Mouse (Mus musculus): ENCODE measurements around the gene Tas1r3. TPM values are rescaled to one million over a fixed set of nuclear protein-coding genes. Genes with fewer than 3 reads are reported as not detected.

The Tas1r3 gene
- 0.09 TPM in 1 of 2 replicates, not detected in the other for total RNA-seq (2017)

DNA sequence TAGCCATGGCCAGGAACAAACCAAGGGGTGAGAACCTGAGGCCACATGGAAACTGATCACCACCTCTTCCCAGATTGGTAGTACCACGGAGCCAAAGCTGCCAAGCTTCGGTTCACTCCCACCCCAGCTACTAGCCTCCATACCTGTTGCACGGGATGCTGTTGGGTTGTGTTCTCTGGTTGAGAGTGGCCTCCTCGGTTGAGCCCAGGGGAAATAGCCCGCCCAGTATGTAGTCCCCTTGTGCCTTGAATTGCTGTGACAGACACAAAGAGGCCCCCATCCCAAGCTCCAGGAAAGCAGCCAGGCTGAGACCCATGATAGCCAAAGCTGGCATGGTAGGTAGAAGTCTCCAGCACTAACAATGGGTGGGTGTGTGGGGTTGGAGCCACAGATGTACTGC, at the start of gene Tas1r3:
Gene Tas1r3, minus strand, starts transcription at position 362 of the 400 bp plus-strand sequence.
- no peak for ATAC-seq (replicated peaks; ENCODE audit: low read depth, poor library complexity, severe bottlenecking)

DNA sequence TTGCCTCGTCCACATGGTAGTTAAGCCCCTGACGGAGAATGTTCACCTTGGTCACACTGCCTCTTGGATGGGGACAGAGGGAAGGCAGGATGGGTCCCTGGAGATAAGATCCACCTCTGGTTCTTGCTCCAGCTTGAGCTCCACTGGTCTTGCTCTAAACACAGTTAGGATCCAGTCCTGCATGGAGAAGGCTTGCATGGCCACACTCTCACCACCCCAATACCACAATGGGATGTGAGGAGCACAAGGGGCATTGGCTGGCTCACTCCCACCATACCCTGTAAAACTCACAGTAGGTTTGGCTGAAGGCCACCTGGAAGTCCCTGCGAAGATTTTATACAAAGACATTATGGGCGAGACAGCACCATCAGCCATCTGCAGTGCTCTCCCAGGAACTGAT, 45.6 kb upstream of the Tas1r3 start:
- ATAC-seq (replicated peaks; ENCODE audit: low read depth, poor library complexity, severe bottlenecking): no peak

DNA sequence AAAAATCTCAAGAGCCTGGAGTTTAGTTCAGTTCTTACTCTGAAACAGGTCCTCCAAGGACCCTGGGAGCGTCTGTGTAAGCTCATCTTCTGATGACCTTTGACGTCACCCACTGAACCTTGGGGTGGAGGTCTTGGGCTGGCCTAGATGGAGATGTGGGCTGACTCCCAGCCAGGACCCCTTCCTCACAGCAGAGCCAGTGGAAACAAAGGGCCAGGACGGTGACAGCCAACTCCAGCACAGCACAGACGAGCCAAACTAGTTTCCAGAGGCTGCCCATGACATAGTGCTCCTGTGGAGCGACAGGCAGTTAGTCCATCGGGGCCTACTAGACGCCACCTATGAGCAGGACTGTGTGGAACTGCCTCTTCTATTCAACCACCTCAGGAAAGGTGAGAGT, 45.1 kb upstream of the Tas1r3 start:
- no peak for ATAC-seq (replicated peaks; ENCODE audit: low read depth, poor library complexity, severe bottlenecking)

DNA sequence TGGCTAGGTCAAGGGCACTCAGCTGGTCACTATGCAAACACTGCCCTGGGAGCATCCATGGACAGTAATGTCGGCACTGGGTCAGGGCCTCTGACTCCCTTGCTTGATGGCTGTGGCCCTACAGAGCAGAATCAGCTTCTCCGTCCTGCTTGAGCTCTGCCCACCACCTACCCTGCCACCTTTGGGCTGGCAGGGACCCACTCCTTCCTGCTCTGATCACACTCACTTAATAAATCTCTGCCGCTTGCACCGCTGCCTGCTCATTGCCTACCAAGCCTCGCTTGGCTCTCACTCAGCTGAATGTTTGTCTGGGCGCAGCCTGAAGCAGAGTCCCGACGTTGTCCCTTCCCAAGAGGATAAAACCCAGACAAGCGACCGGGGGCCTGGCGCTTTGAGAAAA, 43.8 kb upstream of the Tas1r3 start:
- no peak for ATAC-seq (replicated peaks; ENCODE audit: low read depth, poor library complexity, severe bottlenecking)

DNA sequence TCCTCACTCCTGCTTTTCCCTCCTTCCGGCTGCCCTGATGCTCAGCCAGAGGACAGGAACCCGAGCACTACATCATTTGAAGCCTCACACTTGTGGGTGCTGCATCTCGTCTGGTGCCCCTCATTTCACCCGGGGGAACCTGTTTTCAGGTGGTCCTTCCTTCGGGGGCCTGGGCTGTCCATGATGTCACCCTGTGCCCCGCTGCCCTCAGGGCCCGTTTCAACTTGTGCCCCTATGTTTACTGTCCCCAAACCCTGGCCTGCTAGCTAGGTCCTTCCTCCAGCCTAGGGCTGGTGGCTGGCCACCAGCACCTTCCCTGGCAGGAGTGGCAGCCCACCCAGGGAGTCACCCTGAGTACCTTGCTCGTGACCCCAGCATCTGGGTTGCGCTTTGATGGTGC, 43.0 kb upstream of the Tas1r3 start:
- ATAC-seq (replicated peaks; ENCODE audit: low read depth, poor library complexity, severe bottlenecking): no peak

DNA sequence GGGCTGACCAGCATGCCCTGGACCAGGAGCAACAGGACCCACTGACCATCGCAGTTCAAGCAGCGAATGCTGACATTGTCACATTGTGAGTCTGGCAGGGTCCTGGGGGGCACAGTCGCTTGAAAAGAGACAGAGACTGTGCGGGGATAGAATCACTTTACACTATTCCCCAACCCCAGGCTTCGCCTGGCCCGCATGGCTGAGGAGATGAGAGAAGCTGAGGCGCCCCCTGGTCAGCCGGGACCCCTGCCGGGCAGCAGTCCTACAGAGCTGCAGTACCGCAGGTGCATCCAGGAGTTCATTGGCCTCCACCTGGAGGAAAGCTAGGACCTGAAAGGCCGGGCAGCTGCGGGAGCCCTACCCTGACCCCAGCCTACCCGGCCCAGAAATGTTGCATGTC, 42.5 kb upstream of the Tas1r3 start:
- ATAC-seq (replicated peaks; ENCODE audit: low read depth, poor library complexity, severe bottlenecking): no peak

DNA sequence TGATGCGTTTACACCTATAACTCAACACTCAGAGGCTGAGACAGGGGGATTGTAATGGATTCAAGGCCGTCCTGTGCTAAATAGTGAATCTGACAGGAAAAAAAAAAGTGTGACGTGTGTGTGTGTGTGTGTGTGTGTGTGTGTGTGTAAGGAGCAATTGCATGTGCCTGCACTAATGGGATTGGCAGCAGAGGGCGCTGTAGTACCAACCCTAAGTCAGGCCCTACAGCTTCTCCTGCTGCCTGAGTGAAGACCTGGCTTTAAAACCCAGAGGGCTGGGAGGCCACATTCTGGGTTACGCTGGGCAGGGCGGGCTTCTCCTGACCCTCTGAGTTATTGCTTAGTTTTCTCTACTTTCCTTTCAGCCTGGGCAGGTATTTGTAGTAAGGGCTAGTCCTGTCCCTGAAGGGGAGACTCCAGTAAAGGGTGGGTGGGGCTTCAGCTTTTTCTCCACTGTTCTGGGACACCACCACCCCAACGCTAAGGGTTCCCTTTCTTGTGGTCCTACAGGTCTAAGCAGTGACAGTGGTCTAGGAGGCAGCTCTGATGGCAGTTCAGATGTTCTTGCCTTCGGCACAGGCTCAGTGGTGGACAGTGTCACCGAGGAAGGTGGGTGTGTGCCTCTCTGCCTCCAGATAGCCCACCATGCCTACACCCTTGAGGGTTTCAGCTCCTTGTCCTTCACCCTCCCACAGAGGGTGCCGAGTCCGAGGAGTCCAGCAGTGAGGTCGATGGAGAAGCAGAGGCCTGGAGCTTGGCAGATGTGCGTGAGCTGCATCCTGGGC, 41.3 kb upstream of the Tas1r3 start:
- ATAC-seq (replicated peaks; ENCODE audit: low read depth, poor library complexity, severe bottlenecking): no peak

DNA sequence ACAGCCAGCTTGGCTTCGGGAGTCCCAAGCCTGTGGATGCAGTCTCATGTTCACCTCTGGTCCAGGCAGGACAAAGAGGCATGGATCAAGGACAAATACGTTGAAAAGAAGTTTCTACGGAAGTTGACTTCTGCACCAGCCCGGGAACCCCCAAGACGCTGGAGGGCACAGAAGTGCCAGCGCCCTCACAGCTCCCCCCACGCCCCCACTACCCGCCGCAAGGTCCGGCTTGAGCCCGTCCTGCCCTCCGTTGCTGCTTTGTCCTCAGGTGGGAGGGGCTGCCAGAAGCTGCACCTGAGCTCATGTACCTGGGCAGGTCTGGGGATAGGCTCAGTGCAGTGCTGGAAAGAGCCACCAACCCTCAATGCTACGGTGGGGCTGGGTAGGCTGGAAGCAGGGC, 40.1 kb upstream of the Tas1r3 start:
- no peak for ATAC-seq (replicated peaks; ENCODE audit: low read depth, poor library complexity, severe bottlenecking)

DNA sequence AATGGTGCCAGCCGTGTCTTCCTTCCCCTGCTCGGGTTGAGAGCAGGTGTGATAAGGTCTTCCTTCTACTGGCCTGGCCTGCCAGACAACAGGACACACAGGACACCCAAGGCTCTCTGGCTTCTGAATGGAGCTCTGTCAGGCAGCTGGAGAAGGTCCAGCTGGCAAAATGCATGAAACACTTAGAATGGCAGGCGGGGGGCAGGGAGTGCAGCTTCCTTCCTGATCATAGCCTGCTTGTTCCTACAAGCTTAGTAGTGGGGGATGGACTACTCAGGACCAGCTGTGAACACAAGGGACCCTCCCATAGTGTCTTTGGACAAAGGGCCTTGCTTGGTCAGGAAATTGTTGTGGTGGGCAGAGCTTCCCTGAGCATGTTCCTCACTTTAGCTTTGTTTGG, 38.0 kb upstream of the Tas1r3 start:
- ATAC-seq (replicated peaks; ENCODE audit: low read depth, poor library complexity, severe bottlenecking): no peak; the same call in 1 of the 2 replicates

DNA sequence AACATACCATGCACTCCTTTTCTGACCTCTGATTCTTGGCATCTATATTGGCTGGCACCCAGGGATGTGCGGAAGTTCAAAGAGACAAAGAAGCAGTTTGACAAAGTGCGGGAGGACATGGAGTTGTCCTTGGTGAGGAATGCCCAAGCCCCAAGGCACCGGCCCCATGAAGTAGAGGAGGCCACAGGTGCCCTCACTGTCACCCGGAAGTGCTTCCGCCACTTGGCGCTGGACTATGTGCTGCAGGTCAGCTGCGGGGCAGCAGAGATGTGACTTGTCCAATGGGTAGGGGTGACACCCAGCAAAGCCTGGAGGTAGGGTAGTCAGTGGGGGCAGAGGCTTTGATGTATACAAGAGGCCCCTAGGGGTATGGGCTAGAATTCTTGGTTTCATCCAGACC, 36.2 kb upstream of the Tas1r3 start:
- ATAC-seq (replicated peaks; ENCODE audit: low read depth, poor library complexity, severe bottlenecking): no peak

DNA sequence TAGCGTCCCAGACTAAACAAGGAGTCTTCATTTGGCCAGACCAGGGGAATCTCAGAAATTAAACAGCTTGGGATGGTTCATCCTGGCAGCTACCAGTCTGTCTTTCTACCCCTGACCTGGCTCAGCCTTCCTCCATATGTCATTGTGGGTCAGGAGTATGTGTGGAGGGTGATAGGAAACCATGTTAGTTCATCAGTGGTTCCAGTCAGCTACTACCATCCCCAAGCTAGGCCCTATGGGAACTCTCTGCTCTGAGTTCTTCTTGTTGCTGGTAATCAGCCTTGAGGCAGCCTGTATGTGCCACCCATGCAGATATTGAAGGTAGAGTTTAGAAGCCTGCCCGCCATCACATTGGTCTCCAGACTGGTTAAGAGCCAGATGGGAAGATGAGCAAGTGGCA, 35.2 kb upstream of the Tas1r3 start:
- no peak for ATAC-seq (replicated peaks; ENCODE audit: low read depth, poor library complexity, severe bottlenecking)

DNA sequence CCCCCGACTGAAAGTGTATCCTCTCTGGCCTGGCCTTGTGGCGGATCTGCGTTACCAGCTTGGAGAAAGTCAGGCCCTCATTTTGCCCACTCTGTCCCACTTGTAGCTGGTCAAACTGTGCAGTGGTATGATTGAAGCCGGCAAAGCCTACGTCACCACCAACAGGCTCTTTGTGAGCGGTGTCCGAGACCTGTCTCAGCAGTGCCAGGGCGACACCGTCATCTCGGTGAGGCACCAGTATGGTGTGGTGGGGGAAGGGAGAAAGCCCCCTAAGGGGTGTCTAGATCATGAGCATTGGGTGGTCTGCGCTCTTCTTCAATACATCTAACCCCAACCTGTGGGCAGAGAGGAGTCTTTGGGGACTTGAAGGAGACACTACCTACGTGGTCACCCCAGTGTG, 33.3 kb upstream of the Tas1r3 start:
- no peak for ATAC-seq (replicated peaks; ENCODE audit: low read depth, poor library complexity, severe bottlenecking)

DNA sequence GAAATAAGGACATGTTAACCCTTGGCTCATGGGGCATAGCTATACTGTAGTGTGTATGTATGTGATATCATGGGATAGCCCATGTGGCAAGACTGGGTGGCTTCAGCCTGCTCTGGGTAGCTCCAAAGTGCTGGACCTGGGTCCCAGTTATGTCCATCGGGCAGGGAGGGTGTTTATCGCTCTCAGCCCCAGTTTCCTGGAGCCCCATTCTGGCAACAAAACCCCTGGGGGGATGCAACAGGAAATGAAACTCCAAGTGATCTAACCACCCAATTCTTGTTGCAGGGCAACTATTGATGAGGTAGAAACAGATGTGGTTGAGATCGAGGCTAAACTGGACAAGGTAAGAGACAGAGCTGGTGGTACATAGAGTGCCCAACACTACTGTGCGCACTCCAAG, 32.7 kb upstream of the Tas1r3 start:
- no peak for ATAC-seq (replicated peaks; ENCODE audit: low read depth, poor library complexity, severe bottlenecking)

DNA sequence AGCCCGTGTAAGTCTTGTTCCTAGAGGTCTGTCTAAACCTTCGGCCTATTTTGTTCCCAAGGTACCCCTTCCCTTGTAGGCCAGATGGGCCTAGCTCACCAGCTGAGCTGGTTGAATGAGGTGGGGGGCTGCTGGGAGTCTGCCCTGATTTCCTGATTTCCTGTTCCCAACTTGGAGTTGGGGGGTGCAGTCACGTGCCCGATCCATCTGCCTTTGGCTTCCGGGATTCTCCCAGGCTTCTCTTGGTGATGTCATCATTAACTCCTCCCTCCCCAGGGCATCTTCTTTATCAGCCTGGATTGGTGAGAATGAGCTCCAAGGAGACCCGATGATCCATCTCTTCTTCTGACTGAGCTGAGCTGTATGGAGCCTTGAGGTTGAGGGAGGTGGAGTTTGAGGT, 32.1 kb upstream of the Tas1r3 start:
- no peak for ATAC-seq (replicated peaks; ENCODE audit: low read depth, poor library complexity, severe bottlenecking)

DNA sequence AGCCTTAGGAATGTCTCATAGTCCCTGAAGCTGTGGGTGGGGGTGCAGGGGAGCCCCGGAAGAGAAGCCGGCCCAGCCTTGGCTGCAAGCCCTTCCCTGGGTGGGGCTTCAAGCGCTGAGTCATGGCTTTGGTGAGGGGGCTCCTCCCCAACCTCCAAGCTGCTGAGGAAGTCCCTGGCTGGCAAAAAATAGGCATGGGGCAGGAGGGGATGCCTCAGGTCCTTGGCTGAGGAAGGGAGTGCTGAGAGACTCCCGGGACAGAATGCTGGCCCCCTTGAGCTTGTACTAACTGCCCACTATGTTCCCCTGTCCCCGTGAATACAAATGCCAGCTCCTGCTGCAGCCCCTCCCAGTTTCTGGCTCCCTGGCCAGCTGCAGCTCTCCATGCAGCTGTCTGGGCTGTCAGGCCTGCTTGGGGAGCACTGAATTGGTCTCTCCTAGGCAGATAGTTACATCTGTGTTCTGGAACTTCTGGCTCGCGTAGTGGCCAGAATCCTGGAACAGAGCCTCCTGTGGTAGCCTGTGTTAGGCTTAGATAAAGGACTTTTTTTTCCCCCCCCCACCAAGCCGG, 31.2 kb upstream of the Tas1r3 start:
- ATAC-seq (replicated peaks; ENCODE audit: low read depth, poor library complexity, severe bottlenecking): peak; percentile 39

DNA sequence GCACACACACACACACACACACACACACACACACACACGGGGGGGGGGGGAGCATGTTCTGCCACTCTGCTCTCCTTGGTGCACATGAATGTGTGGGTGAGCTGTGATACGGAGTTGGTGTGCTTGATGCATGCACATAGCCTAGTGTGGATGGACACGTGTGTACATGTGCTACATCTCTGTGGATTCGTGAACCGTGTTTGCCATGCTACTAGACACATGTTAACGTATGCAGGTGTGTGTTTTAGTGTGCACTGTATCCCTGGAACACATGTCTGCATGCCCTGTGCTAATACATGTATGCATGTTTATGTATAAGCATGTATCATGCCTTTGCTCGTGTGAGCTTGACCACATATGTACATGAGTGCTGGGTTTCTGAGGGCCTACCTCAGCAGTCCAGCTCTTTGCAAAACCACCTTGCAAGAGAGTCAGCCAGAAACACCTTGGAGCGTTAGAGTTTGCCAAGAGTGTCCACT, 30.1 kb upstream of the Tas1r3 start:
- no peak for ATAC-seq (replicated peaks; ENCODE audit: low read depth, poor library complexity, severe bottlenecking)

DNA sequence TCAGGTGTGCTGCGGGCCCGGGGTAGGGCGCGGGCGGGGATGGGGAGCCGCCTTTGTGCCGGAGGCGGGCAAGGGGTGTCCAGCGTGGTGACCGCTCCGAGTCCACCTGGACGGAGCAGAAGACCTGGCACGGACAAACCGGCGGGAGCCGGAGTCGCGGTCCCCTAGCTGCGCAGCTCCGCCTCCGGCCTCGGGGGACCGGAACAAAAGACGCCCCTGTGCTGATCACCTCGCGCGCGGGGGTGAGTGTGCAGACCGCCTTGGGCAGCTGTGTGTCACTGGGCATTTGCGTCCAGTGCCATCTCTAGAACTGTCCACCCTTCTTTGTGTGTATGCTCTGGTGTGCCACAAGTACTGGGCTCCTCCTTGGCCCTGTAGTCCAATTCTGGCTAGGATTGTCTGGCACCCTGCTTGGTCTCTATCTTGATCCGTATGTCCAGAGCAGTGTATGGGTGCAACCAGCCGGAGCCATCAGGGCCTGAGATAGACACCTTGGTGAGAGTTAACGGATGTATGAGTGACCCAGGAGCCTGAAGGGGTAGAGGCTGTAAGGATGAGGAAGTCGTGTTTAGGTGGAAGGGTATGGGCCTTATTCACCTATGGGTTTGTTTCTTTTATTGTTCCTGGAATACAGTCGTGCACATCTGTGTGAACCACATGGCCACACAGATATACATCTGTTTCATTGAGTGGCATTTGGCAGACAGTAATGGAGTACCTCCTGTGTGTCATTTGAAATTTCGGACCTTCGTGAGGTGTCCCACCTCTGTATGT, 29.5 kb upstream of the Tas1r3 start:
- ATAC-seq (replicated peaks; ENCODE audit: low read depth, poor library complexity, severe bottlenecking): peak; percentile 13; the same call in 1 of the 2 replicates

DNA sequence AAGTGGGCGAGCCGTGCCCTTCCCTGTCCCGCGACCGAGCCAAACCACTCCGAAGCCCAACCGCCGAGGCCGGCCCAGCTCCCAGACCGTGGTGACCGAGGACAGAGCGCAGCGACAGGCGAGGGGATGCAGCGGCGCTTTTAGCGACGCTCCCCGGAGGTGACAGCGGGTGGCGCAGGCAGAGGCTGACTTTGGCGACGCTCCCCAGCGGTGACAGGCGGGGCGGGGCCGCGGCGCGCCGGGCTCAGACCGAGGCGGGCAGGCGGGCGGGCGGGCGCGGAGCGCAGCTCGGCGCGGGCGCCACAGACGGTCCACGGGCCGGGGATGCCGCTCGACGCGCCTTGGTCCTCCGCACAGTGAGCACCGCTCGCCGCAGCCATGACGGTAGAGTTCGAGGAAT, 28.9 kb upstream of the Tas1r3 start:
- ATAC-seq (replicated peaks; ENCODE audit: low read depth, poor library complexity, severe bottlenecking): peak; percentile 44

DNA sequence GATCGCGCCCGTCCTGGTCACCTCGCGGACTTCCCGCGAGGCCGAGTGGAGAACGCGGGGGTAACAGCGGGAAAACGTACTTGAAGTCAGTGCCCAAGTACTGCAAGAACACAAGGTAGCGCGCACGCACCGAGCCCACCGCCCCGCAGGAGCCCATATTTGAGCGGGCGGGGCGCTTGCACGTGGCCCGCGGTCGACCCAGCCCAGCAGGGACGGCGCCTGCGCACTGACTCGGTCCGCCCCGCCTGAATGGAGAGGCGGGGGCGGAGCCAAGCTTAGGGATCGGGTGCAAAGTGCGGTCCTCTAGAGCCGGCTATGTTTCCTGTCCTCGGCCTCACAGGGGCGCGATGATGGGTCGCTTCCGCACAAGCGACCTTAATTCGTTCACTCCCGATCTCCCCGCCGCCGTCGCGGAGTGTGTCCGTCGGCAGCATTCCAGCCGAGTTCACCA, 28.4 kb upstream of the Tas1r3 start, which contains the start of the genes Pusl1 and Acap3:
Gene Pusl1, minus strand, starts transcription at position 231 of the 451 bp plus-strand sequence.
Gene Acap3, plus strand, starts transcription at position 272 of the 451 bp plus-strand sequence.
- peak; percentile 67 for ATAC-seq (replicated peaks; ENCODE audit: low read depth, poor library complexity, severe bottlenecking)

DNA sequence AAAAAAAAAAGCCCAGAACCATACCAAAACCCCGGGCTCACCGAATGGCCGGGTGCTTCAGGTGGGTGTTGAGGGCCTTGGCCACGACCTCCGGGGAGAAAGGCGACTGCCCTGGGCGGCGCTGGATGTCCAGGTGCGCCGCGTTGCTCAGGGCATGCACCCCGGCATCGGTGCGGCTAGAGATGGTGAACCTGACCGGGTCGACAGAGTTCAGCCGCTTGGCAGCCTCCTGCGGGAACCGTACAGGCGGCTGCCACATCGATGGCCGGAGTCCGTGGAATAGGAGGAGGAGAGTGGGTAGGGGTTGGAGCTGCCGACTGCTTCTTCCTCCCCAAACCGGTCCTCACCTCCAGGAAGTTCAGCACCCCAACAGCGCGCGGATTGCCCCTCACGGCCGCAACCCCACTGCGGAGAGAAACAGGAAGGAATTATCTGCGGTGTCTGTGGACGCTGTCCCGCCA, 27.9 kb upstream of the Tas1r3 start:
- peak; percentile 16 for ATAC-seq (replicated peaks; ENCODE audit: low read depth, poor library complexity, severe bottlenecking)

DNA sequence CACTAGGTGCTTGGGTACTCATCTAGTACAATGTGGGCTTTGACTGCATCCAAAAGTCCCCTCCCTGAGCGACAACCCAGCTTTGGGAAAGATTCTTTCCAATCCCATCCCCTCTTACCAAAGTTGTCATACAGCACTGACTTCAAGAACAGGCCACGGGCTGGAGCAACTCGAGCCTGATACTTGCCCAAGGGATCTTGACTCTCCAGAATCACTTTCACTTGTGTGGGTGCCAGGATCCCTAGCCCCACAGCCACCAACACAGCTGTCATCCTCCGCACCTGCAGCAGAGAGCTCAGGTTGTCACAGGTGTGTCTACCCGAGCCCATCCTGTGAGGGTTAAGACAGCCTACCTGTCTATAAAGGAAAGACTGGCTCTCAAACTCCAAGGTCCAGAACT, 26.2 kb upstream of the Tas1r3 start:
- ATAC-seq (replicated peaks; ENCODE audit: low read depth, poor library complexity, severe bottlenecking): no peak
